Mouse (Mus musculus) layer of hippocampus, postnatal 14 days (tissue): Measurements from ENCODE around the gene Ppp1r14d. TPM values are rescaled to one million over a fixed set of nuclear protein-coding genes. Genes with fewer than 3 reads are reported as not detected.

Experiments used
- DNase-seq, 2 experiments: peaks; one replicate each; pipeline ENCODE4 v3.0.0; 2021 to 2022; ENCODE audit warnings: low spot score in 2 of 2, mixed read lengths in 1 of 2
- total RNA-seq, 2 experiments: library from RNA; stranded (reverse); gene quantifications; 2 replicates each; pipeline ENCODE4 v1.2.3; 2021

Gene Ppp1r14d
- total RNA-seq, 2 experiments from 2014 or later: not detected

GRCm38 (mm10) chr2:119173991-119174651 lies 55.6 kb downstream of the Ppp1r14d start, which contains the start of gene Gm14137:
Gene Gm14137 (plus strand): TSS chr2:119174509.
- no peak for DNase-seq

- DNase-seq: peak in 1 of 2 experiments; percentile 44
Measured at GRCm38 (mm10) chr2:119172862-119173576, 56.7 kb downstream of the Ppp1r14d start.

DNA sequence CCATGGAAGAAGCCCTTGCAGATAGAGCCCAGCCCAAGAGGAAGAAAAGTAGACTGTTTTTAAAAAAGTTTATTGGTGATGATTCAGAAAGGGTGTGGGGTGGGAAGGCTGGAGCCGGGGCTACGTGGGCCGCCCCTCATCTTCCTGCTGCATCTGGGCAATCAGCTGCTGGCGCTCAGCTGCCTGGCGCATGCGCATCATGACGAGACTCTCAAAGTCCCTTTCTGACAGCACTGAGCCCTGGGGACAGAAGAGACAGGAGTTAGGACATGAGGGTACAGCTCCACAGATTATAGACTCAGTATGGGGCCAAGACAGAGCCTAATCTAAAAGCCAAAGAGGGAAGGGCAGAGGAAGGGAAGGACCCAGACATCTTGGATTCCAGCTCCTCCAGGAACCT lies 57.3 kb downstream of the Ppp1r14d start:
- DNase-seq: no peak

DNA sequence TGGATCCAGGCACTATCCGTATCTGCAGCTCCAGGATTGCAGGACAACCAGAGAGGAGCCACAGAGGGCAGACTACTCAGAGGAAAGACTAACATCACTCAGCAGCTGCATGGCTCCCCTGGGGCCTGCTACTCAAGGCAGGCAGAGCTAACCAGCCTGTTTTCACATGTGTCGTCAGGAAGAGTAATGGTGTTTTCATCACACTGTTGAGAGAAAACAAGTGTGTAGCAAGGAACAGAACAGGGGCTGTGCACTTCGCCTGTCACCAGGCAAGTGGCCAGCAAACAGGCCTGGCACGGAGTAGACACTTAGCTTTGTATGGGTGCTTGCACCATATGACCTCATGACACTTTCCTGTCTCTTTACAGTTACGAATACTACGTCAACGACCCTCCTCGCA lies 58.1 kb downstream of the Ppp1r14d start:
- no peak for DNase-seq

DNA sequence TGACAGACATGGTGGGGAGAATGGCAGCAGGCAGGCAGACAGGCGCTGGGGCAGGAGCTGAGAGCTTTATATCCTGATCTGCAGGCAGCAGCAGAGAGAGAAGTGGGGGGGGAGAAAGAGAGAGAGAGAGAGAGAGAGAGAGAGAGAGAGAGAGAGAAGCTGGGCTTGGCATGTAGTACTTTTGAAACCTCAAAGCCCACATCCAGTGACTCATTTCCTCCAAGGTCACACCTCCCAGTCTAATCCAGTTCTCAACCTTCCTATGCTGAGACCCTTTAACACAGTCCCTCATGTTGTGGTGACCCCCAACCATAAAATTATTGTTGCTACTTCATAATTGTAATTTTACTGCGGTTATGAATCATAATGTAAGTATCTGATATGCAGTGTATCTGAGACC lies 59.4 kb downstream of the Ppp1r14d start:
- no peak for DNase-seq

Other genes with a start within 250 kb of the Ppp1r14d start
- gene Ccdc32, start 200.5 kb downstream of the Ppp1r14d start, total RNA-seq: 10 to 100 TPM; 62.5 to 63.6 TPM
- 1 to 10 TPM; 6.0 to 6.1 TPM for gene Rpusd2, start 195.1 kb downstream of the Ppp1r14d start, total RNA-seq
- gene Knl1, start 182.8 kb downstream of the Ppp1r14d start, total RNA-seq: 1 to 10 TPM in 1 of 2 experiments, under 1 TPM in 1; 0.95 to 1.2 TPM
- gene Rad51, start 117.1 kb downstream of the Ppp1r14d start, total RNA-seq: 1 to 10 TPM; 1.8 TPM
- gene Rmdn3, start 72.9 kb downstream of the Ppp1r14d start, total RNA-seq: 10 to 100 TPM; 46.5 to 55.6 TPM
- not detected for gene Gchfr, start 62.1 kb downstream of the Ppp1r14d start, total RNA-seq
- not detected for gene Gm14137, start 55.4 kb downstream of the Ppp1r14d start, total RNA-seq
- gene Zfyve19, start 21.3 kb downstream of the Ppp1r14d start, total RNA-seq: 10 to 100 TPM; 33.7 to 38.0 TPM
- 10 to 100 TPM; 16.9 to 18.8 TPM for gene Dnajc17, start 21.1 kb downstream of the Ppp1r14d start, total RNA-seq
- under 1 TPM; 0.64 to 0.88 TPM for gene Spint1, start 7.5 kb upstream of the Ppp1r14d start, total RNA-seq
- 1 to 10 TPM; 9.4 to 9.6 TPM for gene Rhov, start 41.4 kb upstream of the Ppp1r14d start, total RNA-seq
- 10 to 100 TPM; 34.0 to 34.3 TPM for gene Vps18, start 58.8 kb upstream of the Ppp1r14d start, total RNA-seq
- gene Dll4, start 95.9 kb upstream of the Ppp1r14d start, total RNA-seq: 1 to 10 TPM; 5.6 to 6.3 TPM
- gene Chac1, start 121.3 kb upstream of the Ppp1r14d start, total RNA-seq: 1 to 10 TPM; 6.6 to 7.8 TPM
- gene Ino80, start 247.8 kb upstream of the Ppp1r14d start, total RNA-seq: 10 to 100 TPM; 16.9 to 17.0 TPM